Mouse (Mus musculus) stomach, postnatal 0 days (tissue): Measurements from ENCODE around the gene Tenm2.

Experiments
- CTCF ChIP-seq: IDR thresholded peaks from 2 replicates; pipeline ENCODE4 v1.5.1; 2016; ENCODE audit warnings: antibody characterized with exemption, low read depth, mild to moderate bottlenecking, moderate library complexity
- EP300 ChIP-seq: optimal IDR thresholded peaks from 2 replicates; pipeline ENCODE3; 2016; ENCODE audit warnings: antibody characterized with exemption

DNA sequence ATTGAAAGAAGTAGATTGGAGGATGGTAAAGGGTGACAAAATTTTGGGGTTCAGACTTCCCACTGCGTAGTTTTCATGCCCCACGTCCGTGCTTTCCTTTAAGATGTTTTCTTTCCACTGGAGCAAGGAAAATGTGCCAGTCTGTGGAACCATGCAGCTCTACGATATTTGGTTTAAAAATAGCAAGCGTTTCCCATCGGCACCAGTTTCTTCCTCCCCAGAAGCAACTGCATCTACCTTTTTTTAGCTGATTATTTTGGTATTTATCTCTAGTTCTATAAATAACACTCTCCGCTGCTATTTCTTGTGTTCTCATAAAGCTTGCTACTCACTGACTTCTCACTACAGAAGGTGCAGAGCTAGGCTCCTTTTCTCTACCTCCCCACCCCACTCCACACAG, 864.0 kb downstream of the Tenm2 start:
- no peak for TF ChIP-seq CTCF
- no peak for TF ChIP-seq EP300
